Mouse (Mus musculus): Measurements from ENCODE around the gene Lrrc15.

DNA sequence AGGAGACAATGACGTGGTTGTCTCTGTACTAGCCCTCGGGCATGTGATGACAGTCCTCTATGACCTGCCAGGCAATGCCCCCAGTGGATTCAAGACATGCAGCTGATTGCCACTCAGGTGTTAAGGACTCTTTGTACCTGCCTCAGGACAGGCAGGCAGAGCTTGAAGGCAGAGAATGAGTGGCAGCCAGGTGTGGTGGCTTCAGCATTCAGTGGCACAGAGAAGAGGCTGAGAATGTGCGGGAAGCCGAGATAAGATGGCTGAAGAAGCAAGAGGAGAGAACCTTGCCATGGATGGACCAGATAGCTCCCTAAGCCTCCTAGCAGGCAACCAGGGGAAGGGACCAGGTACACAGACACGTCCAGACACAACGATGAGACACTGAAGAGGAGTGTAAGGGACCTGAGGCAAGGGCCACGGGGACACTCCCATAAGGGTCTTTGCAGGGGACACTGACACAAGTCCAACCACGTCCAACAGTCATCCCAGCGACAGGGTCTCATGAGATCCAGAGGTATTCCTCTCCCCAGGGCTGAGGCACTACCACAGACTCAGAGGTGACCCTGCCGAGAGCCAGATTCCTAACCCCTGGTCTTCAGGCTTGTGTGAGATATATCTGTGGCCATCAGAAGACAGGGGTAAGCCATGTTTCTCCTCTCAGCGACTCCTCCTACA, 13.7 kb upstream of the Lrrc15 start:
- TF ChIP-seq CTCF (IDR thresholded peaks at IDR 0.05; ENCODE audit: low read depth, low read length) (no peak), POLR2A (IDR thresholded peaks at IDR 0.05; ENCODE audit: borderline replicate concordance, low read depth, low read length) (no peak)
